Mouse (Mus musculus): ENCODE results near the gene Slc39a12. TPM values are rescaled to one million over a fixed set of nuclear protein-coding genes. Genes with fewer than 3 reads are reported as not detected.

Gene Slc39a12
- polyA plus RNA-seq, 1 experiment from 2014 or later = 0.36 TPM

DNA sequence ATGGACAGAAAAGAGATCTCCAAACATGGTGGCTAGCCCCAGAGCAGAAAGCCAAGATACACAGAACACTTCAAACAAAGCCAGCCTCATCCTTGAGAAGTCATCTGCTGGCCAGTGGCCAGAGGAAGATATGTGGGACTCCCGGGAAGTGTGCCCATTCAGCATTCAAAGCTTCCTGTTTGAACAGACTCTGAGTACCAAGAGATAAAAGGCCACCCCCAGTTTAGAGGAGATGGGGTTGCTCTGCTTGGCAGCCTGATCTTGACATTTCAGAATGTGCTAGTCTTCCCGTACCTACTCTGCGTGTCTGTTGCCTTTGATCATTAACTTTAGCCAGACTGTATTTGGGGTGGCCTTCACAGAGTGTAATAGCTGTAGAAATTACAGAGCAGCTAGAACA, 155.2 kb downstream of the Slc39a12 start:
- no peaks in the 10 kb centered on the region for H3K4me1 ChIP-seq (ENCODE audit: control insufficient read depth, insufficient read depth, low read length)
- no peak overlapping the region for H3K9ac ChIP-seq (ENCODE audit: low read length)
- no peak overlapping the region for H3K27ac ChIP-seq (ENCODE audit: low read depth, low read length)
- WGBS = 86% methylated on average over 3 of the region's 3 CpGs
- no peaks in the 10 kb centered on the region for H3K36me3 ChIP-seq (ENCODE audit: control insufficient read depth, insufficient read depth, low read length)
- H3K4me3 ChIP-seq (ENCODE audit: low read depth, low read length) = no peak overlapping the region
- H3K27me3 ChIP-seq (ENCODE audit: control insufficient read depth, insufficient read depth, low read length) = no peaks in the 10 kb centered on the region
- H3K9me3 ChIP-seq (ENCODE audit: control insufficient read depth, low read length) = no peaks in the 10 kb centered on the region
- ATAC-seq (ENCODE audit: insufficient read depth, low FRiP score, low TSS enrichment) (no peak), DNase-seq (ENCODE audit: low spot score) (no peak)
- no peak overlapping the region for H3K4me2 ChIP-seq (ENCODE audit: low read depth)

- Histone ChIP-seq H3K4me1 (ENCODE audit: control insufficient read depth, insufficient read depth, low read length) (no peaks in the 10 kb centered on the region), H3K4me2 (ENCODE audit: low read depth) (no peak overlapping the region), H3K27ac (ENCODE audit: low read depth, low read length) (no peak overlapping the region), H3K9me3 (ENCODE audit: control insufficient read depth, low read length) (no peaks in the 10 kb centered on the region), H3K9ac (ENCODE audit: low read length) (no peak overlapping the region), H3K27me3 (ENCODE audit: control insufficient read depth, insufficient read depth, low read length) (no peaks in the 10 kb centered on the region), H3K4me3 (ENCODE audit: low read depth, low read length) (no peak overlapping the region), H3K36me3 (ENCODE audit: control insufficient read depth, insufficient read depth, low read length) (no peaks in the 10 kb centered on the region)
- WGBS = 92% methylated on average over 2 of the region's 2 CpGs
- DNase-seq (ENCODE audit: low spot score) (no peak), ATAC-seq (ENCODE audit: insufficient read depth, low FRiP score, low TSS enrichment) (no peak)
These were observed 155.7 kb downstream of the Slc39a12 start for GRCm38 (mm10) chr2:14543773-14544172.

Other genes with a start within 250 kb of the Slc39a12 start
- not detected in 2 replicates for gene Tmem236, start 213.8 kb upstream of the Slc39a12 start, polyA plus RNA-seq (2014; fragmentation: Nextera tagmentation; extraction: Ambion mirVana)
- 3.1 and 3.7 TPM in 2 replicates for gene Mrc1, start 158.9 kb upstream of the Slc39a12 start, polyA plus RNA-seq (2014; fragmentation: Nextera tagmentation; extraction: Ambion mirVana)
- gene Cacnb2, start 214.8 kb downstream of the Slc39a12 start, polyA plus RNA-seq (2014; fragmentation: Nextera tagmentation; extraction: Ambion mirVana) = 0.73 and 1.2 TPM in 2 replicates

Measured in neural tube, embryonic 11.5 days (tissue).